Mouse (Mus musculus): ENCODE data around the gene Map3k3. TPM values are rescaled to one million over a fixed set of nuclear protein-coding genes. Genes with fewer than 3 reads are reported as not detected.
"Not testable (repeated sequence)": the region's sequence is repeated elsewhere in the genome, so short reads cannot be mapped to it uniquely, and the experiment has no call there.

Gene Map3k3
- 10 to 100 TPM; 25.5 to 29.3 TPM for total RNA-seq (2021)
- long read RNA-seq, experiment 1, transcript Map3k3-201 (16 exons, 3,450 nt) = major isoform, 5 of 10 reads
- long read RNA-seq, experiment 1, partial matches to known transcripts = 1 of 10 reads
- long read RNA-seq, experiment 1, other reads (novel, unspliced or antisense) = 4 of 10 reads
- long read RNA-seq, experiment 2, transcript Map3k3-201 (16 exons, 3,450 nt) = major isoform, 11 of 20 reads
- long read RNA-seq, experiment 2, partial matches to known transcripts = 2 of 20 reads
- long read RNA-seq, experiment 2, other reads (novel, unspliced or antisense) = 7 of 20 reads

- DNase-seq (ENCODE audit: low spot score in 2 of 2) = peak; percentile 99 to 100
Observed at GRCm38 (mm10) chr11:106083708-106084701, at the start of gene Map3k3. Map3k3 (plus strand) TSS chr11:106084613.

DNA sequence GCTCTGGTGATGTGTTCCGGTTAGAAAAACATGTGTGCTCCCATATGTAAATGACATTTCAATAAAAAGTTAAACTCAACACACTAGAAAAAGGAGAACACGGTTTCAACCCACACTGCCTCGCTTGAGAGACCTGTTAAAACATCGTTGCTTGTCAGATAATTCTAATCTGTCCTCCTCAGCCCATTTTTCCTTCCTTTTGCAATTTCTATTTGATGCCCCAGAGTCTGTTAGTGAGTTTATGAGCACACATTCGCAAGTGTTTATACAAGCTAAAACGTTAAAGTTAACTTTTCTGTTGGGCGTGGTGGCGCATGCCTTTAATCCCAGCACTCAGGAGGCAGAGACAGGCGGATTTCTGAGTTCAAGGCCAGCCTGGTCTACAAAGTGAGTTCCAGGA, 49.4 kb upstream of the Map3k3 start:
- DNase-seq (ENCODE audit: low spot score in 2 of 2) = no peak

DNA sequence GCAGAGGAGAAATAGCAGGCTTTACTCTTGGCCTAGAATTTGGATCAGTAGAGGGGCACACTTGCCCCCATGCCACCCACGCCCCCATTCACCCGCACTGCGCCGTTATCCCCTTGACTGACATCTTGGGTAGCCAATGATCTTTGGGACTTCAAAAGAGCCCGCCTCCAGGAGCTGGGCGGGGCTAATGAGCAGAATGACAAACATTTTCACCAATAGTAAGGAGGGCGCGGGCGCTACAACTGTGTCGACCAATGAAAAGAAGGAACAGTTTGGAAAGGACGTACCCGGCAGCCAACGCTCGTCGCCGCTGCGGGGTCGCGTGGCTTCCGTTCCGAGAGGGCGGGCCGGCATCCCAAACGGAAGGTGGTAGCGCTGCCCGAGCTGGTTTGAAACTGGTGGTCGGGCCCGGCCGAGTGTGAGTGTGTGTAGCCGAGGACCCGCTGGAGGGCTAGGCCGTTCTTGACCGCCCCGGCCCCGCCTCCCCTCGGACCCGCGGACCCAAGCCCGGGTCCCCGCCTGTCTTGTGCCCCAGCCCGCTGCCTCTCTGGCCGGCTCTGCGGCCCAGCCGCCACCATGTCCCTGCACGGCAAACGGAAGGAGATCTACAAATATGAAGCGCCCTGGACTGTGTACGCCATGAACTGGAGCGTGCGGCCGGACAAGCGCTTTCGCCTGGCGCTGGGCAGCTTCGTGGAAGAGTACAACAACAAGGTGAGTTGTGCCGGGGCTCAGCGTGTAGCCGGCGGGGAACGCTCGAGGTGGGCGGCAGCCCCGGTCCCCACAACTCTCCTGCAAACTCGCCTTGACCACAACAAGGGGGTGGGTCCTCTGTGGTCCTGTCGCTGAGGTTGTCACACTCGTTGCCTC, 47.6 kb upstream of the Map3k3 start, which contains the start of gene Dcaf7:
Dcaf7 (plus strand) TSS at position 325 of the 870 bp plus-strand sequence.
- DNase-seq (ENCODE audit: low spot score in 2 of 2) = peak; percentile 100

- peak; percentile 74 to 86 for DNase-seq (ENCODE audit: low spot score in 2 of 2)
Observed at GRCm38 (mm10) chr11:106037418-106037751, 47.0 kb upstream of the Map3k3 start.

DNA sequence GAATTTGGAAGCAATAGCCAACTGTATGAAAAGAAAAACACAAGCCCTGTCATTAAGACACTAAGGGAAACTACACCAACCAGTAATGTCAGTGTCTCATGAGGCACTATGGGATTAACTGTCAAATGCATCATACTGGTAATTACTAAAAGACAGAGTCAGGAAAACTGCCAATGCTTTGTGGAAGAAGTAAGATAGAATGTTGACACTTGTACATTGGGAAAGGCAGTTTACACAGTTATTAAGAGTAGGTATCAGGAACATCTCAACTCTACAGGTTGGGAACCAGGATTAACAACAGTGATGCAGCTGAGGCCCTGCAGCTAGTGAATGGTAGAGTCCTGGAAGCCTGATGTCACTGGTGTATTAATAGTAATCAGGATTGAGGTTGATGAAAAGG, 40.1 kb upstream of the Map3k3 start:
- DNase-seq (ENCODE audit: low spot score in 2 of 2) = no peak

DNA sequence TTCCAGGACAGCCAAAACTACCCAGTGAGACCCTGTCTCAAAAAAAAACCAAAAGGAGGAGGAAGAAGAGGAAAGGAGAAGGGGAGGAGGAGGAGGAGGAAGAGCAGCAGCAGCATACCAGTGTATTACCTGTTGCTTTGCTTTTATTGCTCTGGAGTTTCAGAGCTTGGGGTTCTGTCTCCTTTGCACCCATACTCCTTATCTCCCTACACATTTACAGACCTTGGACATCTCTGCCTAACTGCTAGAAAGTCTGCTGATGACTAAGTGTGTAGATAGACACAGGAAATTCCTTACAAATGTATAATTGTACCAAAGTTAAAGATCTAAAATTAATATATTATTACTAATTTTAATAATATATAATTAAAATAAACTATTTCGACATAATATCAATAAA, 39.2 kb upstream of the Map3k3 start:
- DNase-seq (ENCODE audit: low spot score in 2 of 2) = no peak

- no peak for DNase-seq (ENCODE audit: low spot score in 2 of 2)
Observed at GRCm38 (mm10) chr11:106045780-106046179, 38.6 kb upstream of the Map3k3 start.

- no peak for DNase-seq (ENCODE audit: low spot score in 2 of 2)
Observed at GRCm38 (mm10) chr11:106046584-106046983, 37.8 kb upstream of the Map3k3 start.

- DNase-seq (ENCODE audit: low spot score in 2 of 2) = no peak
Observed at GRCm38 (mm10) chr11:106053921-106054320, 30.5 kb upstream of the Map3k3 start.

DNA sequence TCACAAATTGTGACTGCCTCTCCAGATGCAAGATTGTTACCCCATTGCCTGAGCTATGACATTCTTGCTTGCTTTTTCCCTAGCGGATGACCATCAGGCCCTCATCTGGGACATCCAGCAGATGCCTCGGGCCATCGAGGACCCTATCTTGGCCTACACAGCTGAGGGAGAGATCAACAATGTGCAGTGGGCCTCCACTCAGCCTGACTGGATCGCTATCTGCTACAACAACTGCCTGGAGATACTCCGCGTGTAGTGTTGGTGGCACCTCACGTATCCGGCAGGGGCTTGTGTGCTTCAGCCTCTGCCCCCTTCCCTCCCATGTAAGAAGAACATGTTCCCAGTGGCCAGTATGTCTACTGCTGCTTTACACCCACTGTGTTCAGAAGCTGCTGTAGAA, 29.8 kb upstream of the Map3k3 start:
- no peak for DNase-seq (ENCODE audit: low spot score in 2 of 2)

- no peak for DNase-seq (ENCODE audit: low spot score in 2 of 2)
Observed at GRCm38 (mm10) chr11:106055341-106055740, 29.1 kb upstream of the Map3k3 start.

DNA sequence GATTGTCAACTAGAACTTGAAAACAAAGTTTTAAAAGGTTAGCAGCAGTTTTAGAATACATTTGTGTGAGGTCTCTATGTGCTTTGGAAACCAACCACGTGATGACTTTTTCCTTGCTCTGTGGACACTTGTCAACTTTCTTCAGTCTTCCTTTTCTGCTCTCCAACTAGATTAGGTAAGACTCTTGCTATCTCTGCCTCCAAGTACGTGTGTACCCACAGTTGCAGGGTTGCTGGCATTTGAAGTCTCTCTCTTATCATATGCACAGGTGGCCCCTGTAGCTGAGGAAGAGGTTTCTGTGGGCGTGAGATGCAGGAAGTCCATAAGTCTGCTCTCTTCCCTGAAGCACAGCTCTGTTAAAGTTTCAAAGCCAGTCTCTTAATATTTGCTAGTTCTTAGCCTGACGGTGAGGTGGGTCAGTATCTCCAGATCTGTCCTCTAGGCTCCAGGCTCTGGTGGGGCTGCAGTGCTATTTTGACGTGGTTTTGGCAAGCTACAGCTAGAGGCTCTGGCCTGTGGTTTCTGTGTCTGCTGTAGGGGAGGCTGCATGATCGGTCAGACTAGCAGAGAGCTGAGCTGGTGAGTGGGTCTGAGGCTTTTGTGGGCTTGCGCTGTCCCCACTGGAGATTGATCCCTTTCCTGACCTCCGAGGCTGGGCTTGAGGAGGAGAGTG, 27.5 kb upstream of the Map3k3 start:
- DNase-seq (ENCODE audit: low spot score in 2 of 2) = no peak

- DNase-seq (ENCODE audit: low spot score in 2 of 2) = no peak
Observed at GRCm38 (mm10) chr11:106058020-106058419, 26.4 kb upstream of the Map3k3 start.

- no peak for DNase-seq (ENCODE audit: low spot score in 2 of 2)
Observed at GRCm38 (mm10) chr11:106060549-106060948, 23.9 kb upstream of the Map3k3 start.

DNA sequence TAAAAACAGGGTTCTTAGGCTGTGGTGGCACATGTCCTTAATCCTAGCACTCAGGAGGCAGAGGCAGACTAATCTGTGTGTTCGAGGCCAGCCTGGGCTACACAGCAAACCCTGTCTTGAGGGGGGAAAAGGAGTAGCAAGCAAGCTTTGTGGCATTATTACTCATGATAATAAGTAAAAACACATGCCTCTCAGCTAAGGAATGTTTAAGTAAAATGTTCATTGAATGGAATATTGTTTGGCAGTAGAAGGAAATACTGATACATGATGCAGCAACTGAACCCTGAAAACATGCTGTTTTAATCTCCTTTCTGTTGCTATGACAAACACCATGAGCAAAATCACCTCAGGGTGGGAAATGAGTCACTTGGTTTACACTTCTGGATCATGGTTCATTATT, 23.1 kb upstream of the Map3k3 start:
- DNase-seq (ENCODE audit: low spot score in 2 of 2) = no peak

DNA sequence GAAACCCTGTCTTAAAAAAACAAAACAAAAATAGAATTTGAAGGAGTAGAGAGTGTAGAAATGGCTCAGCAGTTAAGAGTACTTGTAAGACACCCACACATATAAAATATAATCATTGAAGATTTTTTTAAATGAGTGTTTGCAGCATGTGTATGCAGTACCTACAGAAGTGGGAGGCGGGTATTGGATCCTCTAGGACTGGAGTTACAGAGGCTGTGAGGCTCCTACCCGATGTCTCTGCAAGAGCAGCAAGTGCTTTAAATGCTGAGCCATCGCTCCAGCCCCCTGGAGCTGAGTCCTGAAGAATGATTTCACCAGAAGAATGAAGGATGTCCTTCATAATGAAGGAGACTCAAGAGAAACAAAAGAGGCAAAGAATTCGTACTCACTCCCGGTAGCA, 20.7 kb upstream of the Map3k3 start:
- DNase-seq (ENCODE audit: low spot score in 2 of 2) = no peak

DNA sequence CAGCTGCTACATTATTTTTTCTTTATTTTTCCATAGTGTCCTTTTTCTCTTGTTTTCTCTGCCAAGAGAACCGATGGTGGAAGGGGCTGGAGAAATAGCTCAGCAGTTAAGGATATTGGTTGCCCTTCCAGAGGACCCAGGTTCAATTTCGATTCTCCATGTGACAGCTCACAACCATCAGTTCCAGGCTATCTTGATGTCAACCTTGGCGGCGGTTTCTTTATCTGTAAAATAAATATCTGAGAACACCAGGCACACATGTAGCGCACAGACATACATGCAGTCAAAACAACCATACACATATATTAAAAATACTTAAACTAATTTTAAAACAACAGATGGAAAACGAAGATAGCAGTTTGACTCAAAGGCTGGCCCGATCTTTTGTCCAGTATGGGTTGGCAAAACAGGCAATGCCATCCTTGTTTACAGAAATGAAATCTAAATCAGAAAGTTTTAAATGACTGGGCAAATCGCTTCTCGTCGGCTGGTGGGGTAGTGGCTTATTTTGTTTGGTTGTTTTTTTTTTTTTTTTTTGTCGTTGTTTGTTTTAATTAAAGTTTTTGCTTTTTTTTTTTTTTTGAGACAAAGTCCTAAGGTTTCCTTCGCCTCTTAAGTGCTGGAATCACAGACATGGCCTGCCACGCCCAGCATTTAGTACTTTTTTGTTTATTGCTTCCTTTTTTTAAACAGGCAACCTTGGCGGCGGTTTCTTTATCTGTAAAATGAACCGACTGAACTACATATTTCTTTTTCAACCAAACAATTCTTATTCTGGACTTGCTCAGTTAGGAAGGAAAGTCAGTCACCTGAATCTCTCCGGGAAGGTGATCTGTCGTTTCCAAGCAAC, 19.1 kb upstream of the Map3k3 start:
- no peak for DNase-seq (ENCODE audit: low spot score in 2 of 2)

DNA sequence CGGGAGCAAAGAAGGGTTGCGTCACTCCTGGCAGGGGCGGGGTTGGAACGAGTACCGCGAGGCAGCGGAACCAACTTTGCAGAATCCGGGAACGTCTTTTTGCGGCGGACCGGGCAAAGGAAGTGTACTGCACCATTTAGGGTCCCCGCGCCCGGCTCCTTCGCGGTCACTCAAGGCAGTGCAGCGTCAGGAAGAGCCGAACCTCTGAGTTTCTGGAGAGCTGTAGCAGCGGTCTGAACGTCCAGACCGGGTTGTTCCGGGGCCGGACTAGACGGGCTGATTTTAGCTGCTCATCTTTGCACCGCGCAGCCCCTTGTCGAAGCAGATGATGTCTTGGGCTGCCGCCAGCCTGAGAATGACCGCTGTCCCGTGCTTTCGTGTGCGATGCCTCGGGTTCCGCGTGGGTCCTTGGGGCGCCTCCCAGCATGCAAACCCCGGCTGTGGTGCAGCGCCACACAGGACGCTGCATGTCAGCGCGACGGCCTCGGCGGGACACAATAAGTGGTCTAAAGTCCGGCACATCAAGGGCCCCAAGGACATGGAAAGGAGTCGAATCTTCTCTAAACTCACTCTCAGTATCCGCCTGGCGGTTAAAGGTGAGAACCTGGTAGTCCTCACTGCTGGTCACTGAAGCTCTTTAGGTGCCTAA, 18.4 kb upstream of the Map3k3 start, which contains the start of gene Taco1:
Taco1 (plus strand) TSS at position 139 of the 649 bp plus-strand sequence.
- DNase-seq (ENCODE audit: low spot score in 2 of 2) = peak; percentile 92 to 95

DNA sequence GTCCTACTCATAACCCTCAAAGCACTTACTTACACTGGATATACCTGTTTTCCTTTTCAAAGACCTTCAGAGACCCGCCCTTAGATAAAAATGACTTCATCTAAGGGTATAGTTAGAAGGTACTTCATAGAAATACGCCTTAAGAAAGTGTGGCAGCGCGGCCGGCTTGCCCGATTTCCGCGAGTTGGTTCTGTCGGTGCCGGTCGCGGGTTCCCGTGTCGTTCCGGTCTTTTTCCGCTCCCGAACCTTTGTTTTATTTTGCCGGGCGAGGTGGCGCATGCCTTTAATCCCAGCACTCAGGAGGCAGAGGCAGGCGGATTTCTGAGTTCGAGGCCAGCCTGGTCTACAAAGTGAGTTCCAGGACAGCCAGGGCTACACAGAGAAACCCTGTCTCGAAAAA, 17.8 kb upstream of the Map3k3 start:
- not testable (repeated sequence) for DNase-seq (ENCODE audit: low spot score in 2 of 2)
